Mouse (Mus musculus): ENCODE results near the gene Klhl40. TPM values are rescaled to one million over a fixed set of nuclear protein-coding genes. Genes with fewer than 3 reads are reported as not detected.

The Klhl40 gene
- total RNA-seq (2014; rRNA removed), result 0.18 TPM in 1 of 2 replicates, not detected in the other
- polyA plus RNA-seq (2012; rRNA removed), result not detected in 2 replicates

GRCm38 (mm10) chr9:121777484-121778065, at the start of gene Klhl40:
TSS of gene Klhl40 (plus strand) at chr9:121777607.
- TF ChIP-seq CTCF (IDR thresholded peaks at IDR 0.05; ENCODE audit: low read depth, low read length) (no peak), POLR2A (IDR thresholded peaks at IDR 0.05; ENCODE audit: extremely low read depth, insufficient read depth, low read length) (no peak)
- Histone ChIP-seq H3K36me3 (ENCODE audit: control insufficient read depth, insufficient read depth, low read length) (no peaks in the 10 kb centered on the region), H3K27ac (replicated peaks; ENCODE audit: insufficient read depth, low read depth, low read length) (no peak within 1 kb of the TSS), H3K9ac (ENCODE audit: low read depth, low read length) (no peak within 1 kb of the TSS), H3K4me1 (ENCODE audit: control insufficient read depth, insufficient read depth, low read length) (no peaks in the 10 kb centered on the region), H3K27me3 (ENCODE audit: control insufficient read depth, insufficient read depth, low read length) (peaks cover 9% of the 10 kb centered on the region; the same call in 1 of the 2 replicates), H3K79me2 (ENCODE audit: control insufficient read depth, insufficient read depth, low read length) (no peaks in the 10 kb centered on the region), H3K4me3 (ENCODE audit: insufficient read depth, low read depth, low read length) (no peak within 1 kb of the TSS)
- 18% methylated on average over 30 of the region's 30 CpGs for WGBS
- DNase-seq (ENCODE audit: extremely low read depth, low read depth, low spot score), result no peak

GRCm38 (mm10) chr9:121740490-121740889, 36.9 kb upstream of the Klhl40 start:
- Histone ChIP-seq H3K36me3 (ENCODE audit: control insufficient read depth, insufficient read depth, low read length) (peaks cover 72% of the 10 kb centered on the region), H3K79me2 (ENCODE audit: control insufficient read depth, insufficient read depth, low read length) (peaks cover 4% of the 10 kb centered on the region; the same call in 1 of the 2 replicates), H3K4me1 (ENCODE audit: control insufficient read depth, insufficient read depth, low read length) (no peaks in the 10 kb centered on the region), H3K27ac (replicated peaks; ENCODE audit: insufficient read depth, low read depth, low read length) (no peak overlapping the region), H3K9ac (ENCODE audit: low read depth, low read length) (no peak overlapping the region), H3K4me3 (ENCODE audit: insufficient read depth, low read depth, low read length) (no peak overlapping the region), H3K27me3 (ENCODE audit: control insufficient read depth, insufficient read depth, low read length) (no peaks in the 10 kb centered on the region)
- WGBS, result 76% methylated on average over 6 of the region's 6 CpGs
- no peak for DNase-seq (ENCODE audit: extremely low read depth, low read depth, low spot score)
- TF ChIP-seq POLR2A (IDR thresholded peaks at IDR 0.05; ENCODE audit: extremely low read depth, insufficient read depth, low read length), result no peak
- no peak for TF ChIP-seq CTCF (IDR thresholded peaks at IDR 0.05; ENCODE audit: low read depth, low read length)

GRCm38 (mm10) chr9:121741168-121741567, 36.2 kb upstream of the Klhl40 start:
- Histone ChIP-seq H3K27ac (replicated peaks; ENCODE audit: insufficient read depth, low read depth, low read length) (no peak overlapping the region), H3K79me2 (ENCODE audit: control insufficient read depth, insufficient read depth, low read length) (peaks cover 4% of the 10 kb centered on the region; the same call in 1 of the 2 replicates), H3K36me3 (ENCODE audit: control insufficient read depth, insufficient read depth, low read length) (peaks cover 71% of the 10 kb centered on the region), H3K9ac (ENCODE audit: low read depth, low read length) (no peak overlapping the region), H3K4me1 (ENCODE audit: control insufficient read depth, insufficient read depth, low read length) (no peaks in the 10 kb centered on the region), H3K27me3 (ENCODE audit: control insufficient read depth, insufficient read depth, low read length) (no peaks in the 10 kb centered on the region), H3K4me3 (ENCODE audit: insufficient read depth, low read depth, low read length) (no peak overlapping the region)
- DNase-seq (ENCODE audit: extremely low read depth, low read depth, low spot score), result no peak
- TF ChIP-seq POLR2A (IDR thresholded peaks at IDR 0.05; ENCODE audit: extremely low read depth, insufficient read depth, low read length) (no peak), CTCF (IDR thresholded peaks at IDR 0.05; ENCODE audit: low read depth, low read length) (no peak)
- 88% methylated on average over 3 of the region's 3 CpGs for WGBS

GRCm38 (mm10) chr9:121744051-121744450, 33.4 kb upstream of the Klhl40 start:
- TF ChIP-seq POLR2A (IDR thresholded peaks at IDR 0.05; ENCODE audit: extremely low read depth, insufficient read depth, low read length) (no peak), CTCF (IDR thresholded peaks at IDR 0.05; ENCODE audit: low read depth, low read length) (no peak)
- no peak overlapping the region for H3K4me3 ChIP-seq (ENCODE audit: insufficient read depth, low read depth, low read length)
- DNase-seq (ENCODE audit: extremely low read depth, low read depth, low spot score), result no peak
- H3K27me3 ChIP-seq (ENCODE audit: control insufficient read depth, insufficient read depth, low read length), result no peaks in the 10 kb centered on the region
- 90% methylated on average over 8 of the region's 8 CpGs for WGBS
- H3K79me2 ChIP-seq (ENCODE audit: control insufficient read depth, insufficient read depth, low read length), result peaks cover 4% of the 10 kb centered on the region; the same call in 1 of the 2 replicates
- no peaks in the 10 kb centered on the region for H3K4me1 ChIP-seq (ENCODE audit: control insufficient read depth, insufficient read depth, low read length)
- H3K27ac ChIP-seq (replicated peaks; ENCODE audit: insufficient read depth, low read depth, low read length), result no peak overlapping the region
- H3K36me3 ChIP-seq (ENCODE audit: control insufficient read depth, insufficient read depth, low read length), result peaks cover 86% of the 10 kb centered on the region
- no peak overlapping the region for H3K9ac ChIP-seq (ENCODE audit: low read depth, low read length)

GRCm38 (mm10) chr9:121752774-121753173, 24.6 kb upstream of the Klhl40 start:
- no peak overlapping the region for H3K4me3 ChIP-seq (ENCODE audit: insufficient read depth, low read depth, low read length)
- H3K79me2 ChIP-seq (ENCODE audit: control insufficient read depth, insufficient read depth, low read length), result no peaks in the 10 kb centered on the region
- H3K36me3 ChIP-seq (ENCODE audit: control insufficient read depth, insufficient read depth, low read length), result peaks cover 84% of the 10 kb centered on the region
- no peaks in the 10 kb centered on the region for H3K4me1 ChIP-seq (ENCODE audit: control insufficient read depth, insufficient read depth, low read length)
- WGBS, result 90% methylated on average over 9 of the region's 9 CpGs
- no peaks in the 10 kb centered on the region for H3K27me3 ChIP-seq (ENCODE audit: control insufficient read depth, insufficient read depth, low read length)
- no peak for DNase-seq (ENCODE audit: extremely low read depth, low read depth, low spot score)
- H3K9ac ChIP-seq (ENCODE audit: low read depth, low read length), result no peak overlapping the region
- no peak for TF ChIP-seq CTCF (IDR thresholded peaks at IDR 0.05; ENCODE audit: low read depth, low read length)
- no peak for TF ChIP-seq POLR2A (IDR thresholded peaks at IDR 0.05; ENCODE audit: extremely low read depth, insufficient read depth, low read length)
- H3K27ac ChIP-seq (replicated peaks; ENCODE audit: insufficient read depth, low read depth, low read length), result no peak overlapping the region

- no peak overlapping the region for H3K27ac ChIP-seq (replicated peaks; ENCODE audit: insufficient read depth, low read depth, low read length)
- H3K27me3 ChIP-seq (ENCODE audit: control insufficient read depth, insufficient read depth, low read length), result no peaks in the 10 kb centered on the region
- no peak overlapping the region for H3K9ac ChIP-seq (ENCODE audit: low read depth, low read length)
- peaks cover 12% of the 10 kb centered on the region for H3K4me1 ChIP-seq (ENCODE audit: control insufficient read depth, insufficient read depth, low read length)
- DNase-seq (ENCODE audit: extremely low read depth, low read depth, low spot score), result no peak
- no peak overlapping the region for H3K4me3 ChIP-seq (ENCODE audit: insufficient read depth, low read depth, low read length)
- TF ChIP-seq CTCF (IDR thresholded peaks at IDR 0.05; ENCODE audit: low read depth, low read length) (no peak), POLR2A (IDR thresholded peaks at IDR 0.05; ENCODE audit: extremely low read depth, insufficient read depth, low read length) (no peak)
- WGBS, result 91% methylated on average over 3 of the region's 3 CpGs
- H3K36me3 ChIP-seq (ENCODE audit: control insufficient read depth, insufficient read depth, low read length), result peaks cover 66% of the 10 kb centered on the region
- H3K79me2 ChIP-seq (ENCODE audit: control insufficient read depth, insufficient read depth, low read length), result no peaks in the 10 kb centered on the region
Observed at GRCm38 (mm10) chr9:121754624-121755023, 22.8 kb upstream of the Klhl40 start.

Data from liver, adult 2 months (tissue).